Mouse (Mus musculus) yolk sac, embryonic 10.5 days (tissue): ENCODE data around the gene Gm10964.

Experiments
- DNase-seq: peaks from one replicate; pipeline ENCODE4 v3.0.0-alpha.2; 2017; ENCODE audit warnings: low spot score

The Gm10964 gene

GRCm38 (mm10) chr3:103734696-103735519, 4.3 kb upstream of the Gm10964 start:
- DNase-seq: peak; percentile 46

DNA sequence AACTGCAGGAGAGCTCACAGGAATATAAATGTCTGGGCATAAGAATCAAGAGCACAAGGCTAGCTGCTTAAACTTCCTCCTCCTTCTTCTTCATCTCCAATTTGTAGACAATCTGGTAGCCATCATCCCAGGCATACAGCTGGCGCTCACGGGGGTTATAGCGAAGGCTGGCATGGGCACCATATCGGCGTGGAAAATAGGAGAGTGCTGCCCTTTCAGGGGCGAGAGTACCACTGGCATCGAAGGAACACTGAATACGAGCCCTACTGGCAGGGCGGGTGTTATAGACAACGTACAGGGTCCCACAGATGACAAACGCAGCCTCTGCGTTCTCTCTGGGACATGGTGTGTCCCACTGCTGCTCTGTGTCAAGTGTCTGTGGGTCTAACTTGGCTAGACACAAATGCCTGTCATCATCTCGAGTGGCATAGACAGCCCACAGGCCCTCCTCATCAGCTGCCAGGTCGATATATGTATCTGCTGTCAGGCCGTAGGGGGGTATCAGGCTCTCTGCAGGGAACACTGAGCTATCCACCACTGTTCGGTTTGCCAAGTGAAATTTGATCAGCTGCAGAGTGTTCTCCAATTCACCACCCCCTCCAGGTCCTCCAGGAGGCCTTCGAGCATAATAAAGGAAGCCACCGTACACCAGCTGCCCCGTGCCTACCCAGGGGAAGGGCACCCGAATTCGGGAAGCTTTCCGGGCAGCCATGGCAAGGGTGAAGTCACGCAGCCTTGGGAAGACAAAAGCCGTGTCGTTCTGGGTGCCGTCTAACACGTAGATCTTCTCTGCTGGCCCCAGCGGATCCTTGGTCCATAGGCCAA, 3.2 kb upstream of the Gm10964 start:
- DNase-seq: no peak

GRCm38 (mm10) chr3:103737061-103737754, 2.0 kb upstream of the Gm10964 start:
- DNase-seq: no peak

- peak; percentile 91 for DNase-seq
Measured at GRCm38 (mm10) chr3:103737778-103738571, 1.2 kb upstream of the Gm10964 start, which contains the start of gene Olfml3. Gene Olfml3 (minus strand): TSS chr3:103738001.

DNA sequence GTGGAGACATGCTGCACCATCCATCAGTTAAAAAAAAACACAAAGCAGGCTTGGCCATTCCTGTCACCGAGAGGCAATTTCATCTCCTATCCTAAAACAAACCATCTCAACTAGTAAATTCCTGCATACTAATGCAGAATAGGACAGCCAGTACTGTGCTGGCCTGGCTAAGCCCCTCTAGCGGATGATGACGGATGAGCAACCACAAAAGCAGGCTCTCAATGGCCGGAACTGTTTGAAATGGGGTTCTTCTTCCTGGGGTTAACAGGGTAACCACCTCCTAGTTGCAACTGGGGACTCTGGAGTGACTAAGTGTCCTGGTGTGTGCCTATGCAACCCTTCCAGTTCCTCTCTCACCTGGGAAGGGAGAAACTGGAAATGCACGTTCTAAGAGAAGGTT, 1.2 kb downstream of the Gm10964 start:
- DNase-seq: no peak

- DNase-seq: no peak
Measured at GRCm38 (mm10) chr3:103743208-103743607, 4.0 kb downstream of the Gm10964 start.

- DNase-seq: no peak
Measured at GRCm38 (mm10) chr3:103745001-103745770, 6.0 kb downstream of the Gm10964 start.

- no peak for DNase-seq
Measured at GRCm38 (mm10) chr3:103746711-103747110, 7.5 kb downstream of the Gm10964 start.

DNA sequence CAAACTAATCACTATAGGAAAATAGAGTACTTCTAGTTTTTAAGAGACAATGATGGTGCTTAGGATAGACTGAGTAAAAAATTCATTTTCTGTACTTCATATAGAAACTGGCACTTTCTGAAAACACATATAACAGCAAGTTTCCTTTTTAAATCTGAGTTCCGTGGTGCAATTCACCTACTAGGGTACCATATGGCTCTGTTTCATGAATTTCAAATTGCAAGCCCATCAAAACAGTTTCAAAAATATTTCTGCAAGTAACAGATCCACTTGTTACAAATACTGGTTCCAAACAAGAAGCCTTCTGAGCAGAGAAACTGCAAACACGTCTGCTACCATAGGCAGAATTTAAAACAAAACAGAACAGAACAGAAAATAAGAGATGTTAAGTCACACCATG, 12.4 kb downstream of the Gm10964 start:
- DNase-seq: no peak

DNA sequence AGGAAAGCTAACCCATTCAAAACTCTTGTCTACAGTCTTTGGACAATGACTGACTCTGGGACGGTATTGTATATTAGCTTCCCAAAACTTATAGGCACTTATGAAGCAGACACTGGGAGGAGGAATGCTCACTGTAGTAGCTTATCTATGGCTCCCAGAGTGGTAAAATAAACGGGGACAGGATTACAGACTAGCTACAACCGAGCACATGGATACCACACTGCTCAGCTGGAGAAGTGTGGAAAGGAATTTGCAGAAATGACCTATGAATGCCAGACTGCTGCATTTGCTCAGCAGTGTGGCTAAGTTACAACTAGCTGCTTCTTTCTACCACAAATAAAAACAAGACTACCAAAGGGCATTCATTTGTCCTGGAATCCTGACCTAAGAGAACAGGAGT, 16.2 kb downstream of the Gm10964 start:
- DNase-seq: no peak

DNA sequence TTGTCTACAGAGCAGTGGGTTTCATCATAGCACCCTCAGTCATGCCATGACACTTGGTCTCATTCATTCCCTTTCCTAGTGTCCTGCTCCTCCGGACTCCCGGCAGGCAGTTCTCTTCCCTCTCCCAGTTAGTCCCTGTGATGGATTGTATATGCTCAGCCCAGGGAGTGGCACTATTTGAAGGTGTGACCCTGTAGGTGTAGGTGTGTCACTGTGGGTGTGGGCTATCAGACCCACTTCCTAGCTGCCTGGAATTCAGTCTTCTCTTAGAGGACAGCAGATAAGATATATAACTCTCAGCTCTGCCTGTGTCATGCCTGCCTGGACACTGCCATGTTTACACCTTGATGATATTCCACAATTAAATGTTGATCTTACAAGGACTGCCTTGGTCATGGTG, 17.8 kb downstream of the Gm10964 start:
- no peak for DNase-seq

DNA sequence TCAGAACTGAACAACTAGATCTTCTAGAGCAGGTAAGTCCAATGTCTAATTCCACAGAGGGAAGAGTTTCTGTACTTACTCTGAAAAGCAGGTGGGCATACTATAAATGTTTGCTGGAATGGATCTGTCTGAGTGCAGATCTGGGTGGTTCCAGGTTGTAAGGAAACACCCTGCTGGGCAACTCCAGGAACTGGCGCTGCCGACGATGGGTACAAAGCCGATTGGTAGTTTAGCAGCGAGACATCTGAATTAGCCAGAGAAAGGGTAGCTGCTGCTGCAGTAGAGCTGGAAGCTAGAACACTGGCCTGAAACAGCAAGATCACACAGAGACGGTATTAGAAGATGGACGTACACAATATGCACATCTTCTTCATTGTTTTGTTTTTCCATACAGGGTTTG, 19.3 kb downstream of the Gm10964 start:
- DNase-seq: no peak

- no peak for DNase-seq
Measured at GRCm38 (mm10) chr3:103759261-103759970, 20.2 kb downstream of the Gm10964 start.

DNA sequence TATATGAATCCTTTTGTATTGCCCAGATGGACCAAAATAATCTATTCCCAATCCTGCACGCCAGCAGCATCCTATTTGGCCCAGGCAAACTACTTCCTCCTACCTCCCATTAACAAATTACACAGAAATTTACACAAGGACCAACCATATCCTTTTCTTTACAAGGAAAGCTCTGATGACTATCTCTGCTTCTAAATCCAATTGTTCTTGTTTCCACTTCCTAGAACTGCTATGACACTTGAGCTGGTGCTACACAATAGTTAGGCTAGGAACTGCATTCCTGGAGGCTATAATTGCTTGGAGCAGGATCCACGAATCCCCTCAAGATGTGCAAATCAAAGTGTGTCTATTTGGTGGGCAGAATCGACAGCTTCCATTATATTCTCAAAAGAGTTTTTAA, 27.6 kb downstream of the Gm10964 start:
- DNase-seq: no peak

GRCm38 (mm10) chr3:103771531-103772130, 32.5 kb downstream of the Gm10964 start:
- DNase-seq: no peak

- no peak for DNase-seq
Measured at GRCm38 (mm10) chr3:103772846-103773245, 33.7 kb downstream of the Gm10964 start.

GRCm38 (mm10) chr3:103773508-103773907, 34.3 kb downstream of the Gm10964 start:
- DNase-seq: no peak

DNA sequence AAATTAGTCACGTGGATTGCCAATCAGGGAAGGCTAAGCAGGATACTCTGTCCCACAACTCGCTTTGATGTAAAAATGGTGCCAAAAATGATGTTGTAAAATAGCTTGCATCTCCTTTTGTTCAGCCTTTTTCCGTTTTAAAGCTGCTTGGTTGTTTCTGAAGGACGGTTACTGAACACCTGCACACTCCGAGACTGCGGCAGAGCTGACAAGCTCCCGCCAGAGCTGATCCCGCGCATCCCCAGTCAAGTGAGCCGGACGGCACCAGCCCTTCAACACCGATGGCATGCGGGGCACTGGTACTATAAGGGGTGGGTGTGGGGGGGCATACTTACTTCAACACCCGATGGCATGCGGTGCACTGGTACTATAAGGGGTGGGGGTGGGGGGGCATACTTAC, 34.8 kb downstream of the Gm10964 start:
- no peak for DNase-seq

DNA sequence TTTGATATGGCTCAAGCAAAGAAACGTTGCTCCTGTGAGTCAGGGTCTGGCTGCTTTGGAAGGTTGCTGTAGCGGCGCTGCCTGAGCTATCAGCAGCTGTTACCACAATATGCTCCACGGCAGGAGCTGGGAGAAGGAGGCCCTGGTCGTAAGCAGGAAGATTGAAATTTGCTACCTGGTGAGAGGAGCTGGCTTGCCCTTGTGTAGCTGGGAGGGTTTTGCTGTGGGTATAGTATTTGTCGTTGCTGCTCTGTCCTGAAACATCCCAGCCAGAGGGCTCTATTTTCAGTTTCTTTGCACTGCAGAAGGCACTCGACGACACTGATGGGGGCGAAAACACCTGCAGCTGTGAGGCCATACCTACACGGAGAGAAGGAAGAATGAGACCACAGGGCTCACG, 38.8 kb downstream of the Gm10964 start:
- no peak for DNase-seq

- no peak for DNase-seq
Measured at GRCm38 (mm10) chr3:103778660-103779059, 39.5 kb downstream of the Gm10964 start.
